In genomic region chr13:92636910-92637275, GRCm38 (mm10) we compare ENCODE assay signal across 8 mouse cellular contexts. TPM values are rescaled to one million over a fixed set of nuclear protein-coding genes. Genes with fewer than 3 reads are reported as not detected.
DNase-seq lines count a peak whose midpoint lies in the region; ATAC-seq and TF ChIP-seq lines count a peak whose summit lies in the region.

No protein-coding gene starts in this region.

- peak; percentile 36 for TF ChIP-seq CTCF in stomach, postnatal 0 days (IDR thresholded peaks at IDR 0.05; ENCODE audit: low read depth)

- DNase-seq in heart, adult 11 months, result peak; percentile 96
- DNase-seq in heart, postnatal 25 days (ENCODE audit: low spot score), result no peak
- DNase-seq in heart, adult 18-20 months, result peak; percentile 50 to 70
- DNase-seq in kidney, adult 11 months, result peak; percentile 78
- peak; percentile 60 for DNase-seq in liver, embryonic 13.5 days
- peak; percentile 68 for DNase-seq in naive thymus-derived CD4-positive, alpha-beta T cell, adult 2 months (ENCODE audit: low read depth)
- DNase-seq in stomach, postnatal 0 days (ENCODE audit: low spot score), result peak; percentile 70

- intact Hi-C loops in heart, postnatal 25 days (cut with DNase I), result no loop called here

- H3K36me3 ChIP-seq in liver, embryonic 13.5 days, result 0 out of 2 replicates have a peak, but pooled peaks cover 6% of the 10 kb centered on the region
- no peaks in the 10 kb centered on the region for H3K36me3 ChIP-seq in stomach, postnatal 0 days (ENCODE audit: control insufficient read depth, insufficient read depth, low read length)

- H3K27ac ChIP-seq in liver, embryonic 13.5 days, result peak overlapping the region; percentile 76
- peak overlapping the region; percentile 61; the same call in 1 of the 2 replicates for H3K27ac ChIP-seq in stomach, postnatal 0 days (replicated peaks)

- H3K27me3 ChIP-seq in liver, embryonic 13.5 days, result no peaks in the 10 kb centered on the region
- H3K27me3 ChIP-seq in stomach, postnatal 0 days (ENCODE audit: control insufficient read depth, insufficient read depth, low read length), result no peaks in the 10 kb centered on the region

- H3K4me1 ChIP-seq in liver, embryonic 13.5 days (replicated peaks), result peaks cover 95% of the 10 kb centered on the region
- peaks cover 11% of the 10 kb centered on the region for H3K4me1 ChIP-seq in stomach, postnatal 0 days (replicated peaks; ENCODE audit: control insufficient read depth, insufficient read depth)

- no peaks in the 10 kb centered on the region for H3K9me3 ChIP-seq in liver, embryonic 13.5 days (replicated peaks)
- no peaks in the 10 kb centered on the region for H3K9me3 ChIP-seq in stomach, postnatal 0 days (ENCODE audit: control insufficient read depth, low read length)

- no peak for TF ChIP-seq EP300 in stomach, postnatal 0 days (optimal IDR thresholded peaks at IDR 0.05)

- no peak overlapping the region for H3K4me3 ChIP-seq in liver, embryonic 13.5 days (replicated peaks)
- no peak overlapping the region for H3K4me3 ChIP-seq in stomach, postnatal 0 days (ENCODE audit: low read depth, low read length)

- peak; percentile 96 for ATAC-seq in common myeloid progenitor, adult 5-6 weeks (replicated peaks; ENCODE audit: low read depth, poor library complexity, severe bottlenecking)
- peak; percentile 80 for ATAC-seq in liver, embryonic 13.5 days (ENCODE audit: low read depth)
- ATAC-seq in stomach, postnatal 0 days (ENCODE audit: low FRiP score, low TSS enrichment), result peak; percentile 85

- H3K9ac ChIP-seq in liver, embryonic 13.5 days, result peak overlapping the region; percentile 48; the same call in 1 of the 2 replicates
- no peak overlapping the region for H3K9ac ChIP-seq in stomach, postnatal 0 days (ENCODE audit: low read length)

- WGBS in liver, embryonic 13.5 days (ENCODE audit: insufficient replicate concordance), result 2% methylated on average over 7 of the region's 7 CpGs
- WGBS in stomach, postnatal 0 days, result 3% methylated on average over 7 of the region's 7 CpGs

- peak overlapping the region; percentile 48 for H3K4me2 ChIP-seq in liver, embryonic 13.5 days
- H3K4me2 ChIP-seq in stomach, postnatal 0 days (replicated peaks; ENCODE audit: low read depth), result 0 out of 2 replicates have a peak overlapping the region, but pooled peaks have one; percentile 20

RNA-seq across cellular contexts. Expression of gene Serinc5, which starts 26.0 kb away (rescaled TPM):
- total RNA-seq in heart, postnatal 25 days (2021), result 10 to 100 TPM; 15.3 to 17.5 TPM
- 11.3 and 15.5 TPM in 2 replicates for total RNA-seq in common myeloid progenitor, adult 5-6 weeks (2017)
- 10 to 100 TPM; 10.2 to 12.4 TPM for total RNA-seq in heart, adult 18-20 months (2021)
- polyA plus RNA-seq in liver, embryonic 13.5 days (2015; fragmentation: Nextera tagmentation; extraction: Ambion mirVana), result 14.7 and 20.2 TPM in 2 replicates
- polyA plus RNA-seq in stomach, postnatal 0 days (2015; fragmentation: Nextera tagmentation; extraction: Ambion mirVana), result 14.5 and 16.0 TPM in 2 replicates
